Mouse (Mus musculus) embryo, embryonic 11.5 days (tissue): ENCODE data around the gene Ascc2.
"Not testable (repeated sequence)": the region's sequence is repeated elsewhere in the genome, so short reads cannot be mapped to it uniquely, and the experiment has no call there.

Experiments used
- DNase-seq: peaks from one replicate; pipeline ENCODE4 v3.0.0-alpha.2; 2012; ENCODE audit warnings: low read depth, low spot score

Ascc2 gene

DNA sequence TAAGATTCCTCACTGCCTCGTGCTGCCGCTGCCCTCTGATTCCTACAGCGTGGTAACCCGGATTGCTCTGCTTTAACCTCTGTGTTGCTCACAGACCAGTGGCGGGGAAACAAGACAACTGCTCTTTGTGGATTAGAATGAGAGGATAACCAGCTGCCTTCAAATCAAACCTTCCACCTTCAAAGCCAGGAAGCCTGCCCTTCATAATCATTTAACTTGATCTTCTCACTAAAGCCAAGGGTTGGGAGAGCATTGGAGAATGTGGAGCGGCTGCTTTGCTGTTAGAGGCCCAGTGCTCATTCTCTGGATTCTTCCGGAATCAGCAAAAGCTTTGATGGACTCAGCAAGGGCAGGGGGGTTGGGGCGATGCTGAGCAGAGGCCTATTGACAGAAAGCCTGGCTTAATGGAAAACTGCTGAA is 7.7 kb upstream of the Ascc2 start:
- DNase-seq: no peak

DNA sequence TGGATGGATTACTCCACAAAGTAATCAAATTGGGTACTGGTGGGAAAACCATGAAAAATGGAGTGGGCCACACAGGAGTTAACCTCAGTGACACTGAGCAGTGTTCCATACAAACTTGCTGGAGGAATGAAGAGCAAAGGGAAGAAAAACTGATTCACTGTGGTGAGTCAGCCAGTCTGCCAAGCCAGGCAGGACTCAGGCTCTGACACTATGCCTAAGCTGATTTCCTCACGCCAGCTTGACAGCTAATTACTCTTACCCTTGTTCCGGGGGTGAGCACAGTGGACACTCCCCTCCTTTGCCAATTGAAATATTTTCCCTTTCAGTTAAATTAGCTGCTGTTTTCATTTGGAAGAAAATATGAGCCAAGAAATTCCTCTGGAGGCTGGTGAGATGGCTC is 4.1 kb upstream of the Ascc2 start:
- DNase-seq: no peak

DNA sequence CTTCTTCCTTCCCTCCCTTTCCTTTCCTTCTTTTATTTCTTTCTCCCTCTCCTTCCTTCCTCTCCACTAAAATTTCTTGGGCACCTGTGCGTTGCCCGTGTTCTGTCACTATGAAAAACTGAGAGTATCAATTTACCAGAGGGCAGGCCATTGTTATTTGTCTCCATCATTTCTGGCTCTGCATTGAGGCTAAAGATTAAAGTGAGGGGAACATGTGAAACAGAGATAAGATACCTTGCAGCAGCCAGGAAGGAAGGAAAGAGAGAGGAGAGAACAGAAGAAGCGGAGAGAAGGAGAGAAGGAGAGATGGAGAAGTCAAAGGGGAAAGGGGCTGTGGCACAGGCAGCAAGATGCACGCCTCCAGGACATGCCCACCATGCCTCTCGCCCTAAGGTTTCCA is 3.2 kb upstream of the Ascc2 start:
- no peak for DNase-seq

DNA sequence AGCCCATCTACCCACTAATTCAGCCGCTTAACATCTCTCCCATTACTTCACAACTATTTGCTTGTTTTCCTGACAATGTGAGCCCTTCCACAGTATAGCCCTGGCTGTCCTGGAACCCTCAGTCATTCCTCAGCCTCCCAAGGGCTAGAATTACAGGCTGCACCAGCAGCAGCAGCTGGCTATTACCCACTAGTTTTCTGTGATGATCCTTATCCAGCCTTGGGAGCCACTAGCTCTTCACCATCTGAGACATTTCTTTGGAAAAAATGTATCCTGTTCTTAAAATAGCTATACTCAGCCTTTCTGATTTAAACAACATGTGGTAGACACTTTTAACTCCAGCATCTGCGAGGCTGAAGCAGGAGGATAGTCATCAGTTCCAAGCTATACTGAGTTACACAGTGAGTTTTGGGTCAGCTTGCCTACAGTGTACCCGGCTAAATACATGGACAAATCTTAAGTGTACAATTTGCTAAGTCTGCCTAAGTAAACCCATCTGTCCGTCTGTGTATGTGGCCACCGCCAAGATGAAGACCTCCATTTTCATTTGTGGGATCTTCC is 685 bp upstream of the Ascc2 start:
- no peak for DNase-seq

DNA sequence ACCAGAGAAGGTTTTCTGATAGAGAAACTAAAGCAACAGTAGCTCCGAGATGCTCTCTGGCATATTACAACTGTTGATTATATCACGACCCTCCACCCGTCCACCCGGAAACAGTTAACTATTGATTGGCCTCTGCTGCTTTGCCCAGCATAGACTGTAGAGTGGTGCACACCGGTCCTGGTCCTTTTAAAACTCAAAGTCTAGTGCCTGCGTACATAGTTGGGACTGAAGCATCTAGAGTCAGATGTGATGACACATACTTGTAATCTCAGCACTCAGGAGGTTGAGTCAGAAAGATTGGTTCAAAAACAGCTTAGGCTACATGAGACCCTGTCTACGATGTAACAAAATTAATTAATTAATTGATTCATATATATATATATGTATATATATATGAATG is 714 bp downstream of the Ascc2 start:
- DNase-seq: no peak

DNA sequence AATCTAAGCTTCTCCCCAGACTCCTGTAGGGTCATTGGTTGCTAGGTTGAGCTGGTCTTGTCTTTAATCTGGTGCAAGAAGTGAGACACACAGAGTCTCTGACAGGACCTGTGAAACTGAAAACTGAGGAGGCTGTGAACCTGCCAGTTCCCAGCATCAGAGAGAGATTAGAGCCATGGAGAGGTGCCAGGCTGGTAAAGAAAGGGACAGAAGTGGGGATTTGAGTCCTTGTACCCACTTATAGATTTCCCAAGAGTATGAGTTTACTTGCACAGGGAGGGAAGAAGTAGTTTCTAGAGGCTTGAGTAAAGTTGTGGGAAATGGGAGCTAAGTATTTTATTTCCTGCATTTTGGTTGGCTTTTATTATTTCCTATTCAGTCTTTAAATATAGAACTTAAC is 3.6 kb downstream of the Ascc2 start:
- no peak for DNase-seq

DNA sequence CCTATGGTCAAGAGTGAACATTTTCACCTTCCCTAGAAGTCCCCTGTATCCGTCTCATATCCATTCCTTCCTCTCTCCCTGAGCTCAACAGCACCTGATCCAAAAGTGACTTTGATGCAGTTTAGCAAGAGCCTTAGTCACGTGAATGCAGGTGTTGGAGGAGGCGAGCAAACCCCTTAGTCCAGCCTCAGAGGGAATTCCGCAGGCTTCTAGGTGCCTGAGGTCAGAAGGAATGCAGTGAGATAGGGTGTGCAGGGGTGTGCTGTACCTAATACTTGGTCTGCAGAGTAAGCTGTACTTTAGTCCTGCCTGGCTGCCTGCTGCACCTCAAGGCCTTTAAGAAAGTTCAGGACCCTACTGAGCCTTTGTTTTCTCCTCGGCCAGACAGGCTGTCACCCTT is 6.2 kb downstream of the Ascc2 start:
- DNase-seq: no peak

DNA sequence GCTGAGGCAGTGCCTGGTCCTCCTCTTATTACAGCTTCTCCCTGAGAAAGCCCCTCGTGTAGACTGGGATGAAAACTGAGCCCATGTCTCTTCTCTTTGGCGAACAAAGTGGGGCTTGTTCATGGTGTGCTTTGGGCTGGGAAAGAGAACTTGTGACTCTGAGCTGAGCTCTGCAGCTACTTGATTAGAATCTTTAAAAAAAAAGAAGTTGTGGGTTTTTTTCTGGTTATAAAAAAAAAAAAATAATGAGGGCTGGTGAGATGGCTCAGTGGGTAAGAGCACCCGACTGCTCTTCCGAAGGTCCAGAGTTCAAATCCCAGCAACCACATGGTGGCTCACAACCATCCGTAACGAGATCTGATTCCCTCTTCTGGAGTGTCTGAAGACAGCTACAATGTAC is 7.6 kb downstream of the Ascc2 start:
- DNase-seq: not testable (repeated sequence)

DNA sequence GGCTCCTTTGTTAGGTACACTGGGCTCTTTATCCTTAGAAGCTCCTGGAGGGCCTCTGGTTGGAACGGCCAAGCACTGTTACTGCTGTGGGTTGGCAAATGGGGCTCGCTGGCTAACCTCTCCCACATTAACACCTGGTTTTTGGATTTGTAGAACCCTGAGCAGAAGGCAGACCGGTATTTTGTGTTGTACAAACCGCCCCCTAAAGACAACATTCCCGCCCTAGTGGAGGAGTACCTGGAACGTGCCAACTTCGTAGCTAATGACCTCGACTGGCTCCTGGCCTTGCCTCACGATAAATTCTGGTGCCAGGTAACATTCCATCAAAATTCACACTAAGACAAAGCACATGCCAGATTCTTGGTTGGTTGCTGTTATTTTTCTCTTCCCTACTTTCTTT is 8.9 kb downstream of the Ascc2 start:
- no peak for DNase-seq

DNA sequence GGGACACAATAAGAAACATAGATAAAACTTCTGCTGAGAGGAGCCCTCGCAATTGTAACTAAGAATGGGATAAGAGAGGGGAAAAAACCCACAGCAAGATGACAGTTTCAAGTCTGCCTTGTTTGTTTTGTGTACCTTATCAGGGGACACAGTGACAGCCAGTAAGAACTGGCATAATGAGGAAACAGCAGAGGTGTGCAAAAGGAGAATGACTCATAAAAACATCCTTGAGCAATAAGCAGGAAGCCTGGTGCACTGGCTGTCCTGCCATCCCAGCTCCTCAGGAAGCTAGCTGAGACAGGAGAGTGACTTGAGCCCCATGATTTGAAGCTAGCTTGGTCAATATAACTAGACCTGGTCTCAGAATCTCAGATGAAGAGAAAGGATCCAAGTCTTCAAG is 22.3 kb downstream of the Ascc2 start:
- no peak for DNase-seq

DNA sequence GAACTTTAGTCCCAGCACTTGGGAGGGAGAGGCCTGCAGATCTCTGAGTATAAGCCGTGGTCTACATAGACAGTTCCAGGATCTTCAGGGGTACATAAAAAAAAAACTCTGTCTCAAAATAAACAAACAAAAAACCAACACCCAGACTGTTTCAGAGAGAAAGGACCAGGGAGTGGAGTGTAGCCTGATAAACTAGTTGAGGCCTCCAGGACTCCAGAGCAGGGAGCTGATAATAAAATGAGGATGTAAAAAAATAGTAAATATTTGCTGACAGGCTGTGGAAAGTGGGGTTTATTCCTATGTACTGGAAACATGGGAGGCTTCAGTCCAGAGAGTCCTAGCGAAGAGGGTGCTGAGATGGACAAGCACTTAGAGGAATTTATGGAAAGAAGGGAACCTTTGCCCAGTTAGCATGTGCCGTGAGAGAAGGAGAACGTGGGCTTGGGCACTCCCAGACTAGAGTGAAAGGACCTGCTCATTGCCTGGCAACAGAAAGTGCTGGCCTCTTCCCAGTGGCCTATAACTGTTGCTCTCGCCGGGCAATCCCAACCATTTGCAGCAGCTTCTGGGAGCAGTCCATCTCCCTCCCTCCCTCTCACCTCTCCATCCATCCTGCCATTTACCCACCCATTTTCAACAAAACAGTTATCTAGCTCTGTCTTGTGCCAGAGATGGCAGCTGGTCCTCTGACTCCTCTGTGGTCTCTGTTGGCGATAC is 22.9 kb downstream of the Ascc2 start:
- DNase-seq: no peak

DNA sequence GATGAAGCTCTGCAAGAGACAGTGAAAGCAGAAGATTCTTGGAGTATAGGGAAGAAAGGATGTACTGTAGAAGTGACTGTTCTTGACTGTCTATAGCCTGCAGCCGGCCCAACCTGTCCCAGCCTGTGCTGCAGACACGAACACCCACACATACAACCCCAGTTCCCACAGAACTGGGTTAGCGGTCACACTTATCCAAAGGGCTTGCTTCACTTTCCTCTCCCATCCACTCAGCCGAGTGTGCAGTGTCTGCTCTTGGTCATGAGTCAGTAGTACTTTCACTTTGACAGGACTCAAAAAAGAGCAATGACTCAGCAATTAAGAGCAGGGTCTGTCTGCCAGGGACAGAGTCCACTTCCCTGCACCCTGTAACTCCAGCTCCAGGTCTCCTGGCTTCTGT is 23.8 kb downstream of the Ascc2 start:
- DNase-seq: no peak

DNA sequence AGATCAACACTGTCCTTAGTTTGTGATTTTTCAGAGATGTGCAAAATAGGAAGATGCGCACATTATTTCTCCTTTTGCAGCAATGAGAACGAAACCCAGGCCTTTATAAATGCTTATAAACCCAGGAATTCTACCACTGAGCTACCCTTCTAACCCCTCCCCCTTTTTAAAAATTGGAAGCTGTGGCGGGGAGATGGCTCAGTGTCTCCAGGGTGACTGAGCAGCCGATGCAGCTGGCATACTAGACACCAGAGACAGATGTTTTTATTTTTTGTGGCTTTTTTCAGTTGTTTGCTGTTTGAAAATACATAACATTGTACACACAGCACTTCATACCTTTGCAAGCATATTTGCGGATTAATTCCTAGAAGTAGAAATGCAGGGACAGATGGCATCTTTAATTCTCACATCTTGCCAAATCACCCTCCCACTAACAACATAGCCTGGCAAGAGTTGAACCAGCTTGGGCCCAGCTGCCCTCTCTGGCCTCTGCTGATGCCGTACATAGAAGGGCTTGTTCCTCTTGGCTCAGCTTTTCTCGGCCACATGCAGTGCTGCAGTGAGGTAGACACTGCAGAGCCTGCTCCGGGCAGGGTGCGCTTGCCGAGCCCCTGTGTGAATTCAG is 24.4 kb downstream of the Ascc2 start:
- DNase-seq: no peak

DNA sequence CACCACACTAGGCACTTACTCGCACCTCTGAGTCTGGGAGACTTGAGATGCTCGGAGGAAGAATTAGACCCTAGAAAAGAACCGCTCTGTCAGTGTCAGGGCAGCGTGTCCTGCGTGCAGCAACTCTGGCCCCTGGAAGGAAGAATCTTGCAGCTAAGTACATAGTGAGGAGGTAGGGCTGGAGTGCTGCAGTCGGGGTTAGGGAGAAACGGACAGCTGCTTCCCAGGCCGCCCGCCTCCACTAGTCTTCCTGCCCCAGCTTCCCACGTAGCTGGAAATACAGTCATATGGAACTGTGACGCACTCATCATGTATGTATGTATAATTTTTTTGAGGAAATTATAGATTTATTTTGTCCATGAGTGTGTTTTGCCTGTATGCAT is 24.9 kb downstream of the Ascc2 start:
- no peak for DNase-seq

DNA sequence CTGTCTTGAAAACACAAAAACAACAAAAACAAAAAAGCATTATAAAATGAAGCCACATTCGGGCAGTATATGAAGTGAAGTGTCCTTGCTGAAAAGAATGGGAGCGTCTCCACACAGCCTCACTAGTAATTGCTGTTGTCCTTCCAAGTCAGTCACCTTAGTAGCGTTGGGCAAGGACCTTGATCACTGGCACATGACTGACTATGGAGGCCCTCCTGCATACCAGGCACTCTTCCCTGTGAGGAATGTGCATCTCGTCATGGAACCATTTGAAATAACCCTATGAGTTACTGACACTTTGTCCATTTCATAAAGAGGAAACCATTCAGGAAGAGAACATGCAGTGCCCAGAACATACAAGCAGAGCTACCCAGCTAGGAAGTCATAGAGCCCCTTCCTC is 34.2 kb downstream of the Ascc2 start:
- no peak for DNase-seq

DNA sequence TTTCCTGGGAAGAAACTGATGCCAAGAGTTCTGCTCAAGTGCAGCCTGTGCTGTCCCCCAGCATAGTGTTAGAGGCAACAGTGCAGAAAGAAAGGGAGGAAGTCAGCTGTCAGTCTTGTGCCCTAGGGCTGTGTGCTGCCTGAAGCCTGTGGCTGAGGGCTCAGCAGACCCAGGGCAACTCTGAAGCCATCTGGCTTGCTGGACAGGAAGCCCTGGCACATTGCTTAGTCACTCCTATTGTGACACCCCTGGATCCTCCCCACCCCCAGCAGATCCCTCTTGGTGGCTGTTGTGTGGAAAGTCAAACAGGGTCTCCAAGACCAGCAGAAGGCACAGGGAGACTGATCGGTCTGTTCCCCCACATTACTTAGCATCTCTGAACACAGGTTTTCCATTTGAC is 37.0 kb downstream of the Ascc2 start:
- no peak for DNase-seq

DNA sequence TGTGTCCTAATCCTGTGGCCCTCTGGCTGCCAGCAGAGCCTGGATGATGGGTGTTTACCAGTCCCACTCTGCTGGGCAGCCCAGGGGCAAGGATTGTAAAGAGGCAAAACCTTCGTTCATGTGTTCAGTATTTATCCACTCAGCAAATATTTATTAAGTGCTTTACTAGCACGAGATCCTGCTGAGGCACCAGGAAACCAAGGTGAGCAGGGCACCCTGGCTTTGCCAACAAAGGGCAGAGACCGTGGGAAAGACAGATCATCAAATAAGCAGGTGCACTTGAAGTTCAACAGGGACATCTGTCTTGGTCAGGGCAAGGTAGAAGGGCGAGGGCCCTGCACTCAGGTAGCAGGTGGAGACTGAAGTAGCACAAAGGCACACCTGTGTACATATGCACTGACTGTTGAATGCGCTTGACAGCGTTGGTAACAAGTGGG is 37.6 kb downstream of the Ascc2 start:
- DNase-seq: no peak

DNA sequence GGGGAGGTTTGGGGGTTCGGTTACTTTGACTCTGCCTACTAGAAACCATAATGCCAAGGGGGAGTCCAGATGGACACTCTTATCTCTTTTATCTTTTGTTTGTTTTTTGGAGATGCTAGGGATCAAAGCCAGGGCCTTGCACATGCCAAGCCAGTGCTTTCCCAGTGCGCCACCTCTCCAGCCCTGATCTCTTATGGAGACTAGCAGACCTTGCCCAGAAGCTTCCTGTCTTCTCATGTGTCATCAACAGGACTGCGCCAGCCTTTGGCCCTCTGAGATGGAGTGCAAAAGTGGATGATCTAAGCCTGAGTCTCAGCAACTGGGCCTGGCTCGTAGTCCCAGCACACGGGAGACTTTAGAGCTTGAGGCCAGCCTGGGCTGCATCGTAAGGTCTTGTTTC is 38.1 kb downstream of the Ascc2 start:
- no peak for DNase-seq

DNA sequence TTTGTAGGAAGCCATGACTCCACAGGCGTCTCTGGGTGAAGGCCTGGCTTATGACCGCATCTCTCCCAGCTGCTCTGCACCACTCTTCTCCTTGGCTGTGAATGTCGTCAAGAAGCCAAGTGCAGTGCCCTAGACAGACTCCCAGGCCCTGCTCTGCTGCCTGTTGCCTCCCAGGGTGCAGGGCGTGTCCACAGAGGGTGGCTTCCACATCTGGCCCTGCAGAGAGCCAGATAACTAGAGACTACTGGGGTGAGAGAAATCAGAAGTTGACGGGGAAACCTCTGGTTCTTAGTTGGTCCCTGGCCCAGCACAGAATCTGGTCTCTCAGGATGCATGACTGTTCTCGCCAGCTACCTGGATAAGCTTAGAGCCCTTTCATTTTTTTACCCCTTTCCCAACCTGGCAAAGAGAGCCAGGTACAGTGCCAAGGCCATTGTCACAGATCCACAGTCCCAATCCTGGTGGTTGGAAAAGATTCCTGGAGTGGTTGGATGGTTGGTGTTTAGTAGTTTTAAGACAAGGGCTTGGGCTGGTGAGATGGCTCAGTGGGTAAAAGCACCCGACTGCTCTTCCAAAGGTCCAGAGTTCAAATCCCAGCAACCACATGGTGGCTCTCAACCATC is 39.8 kb downstream of the Ascc2 start:
- no peak for DNase-seq

DNA sequence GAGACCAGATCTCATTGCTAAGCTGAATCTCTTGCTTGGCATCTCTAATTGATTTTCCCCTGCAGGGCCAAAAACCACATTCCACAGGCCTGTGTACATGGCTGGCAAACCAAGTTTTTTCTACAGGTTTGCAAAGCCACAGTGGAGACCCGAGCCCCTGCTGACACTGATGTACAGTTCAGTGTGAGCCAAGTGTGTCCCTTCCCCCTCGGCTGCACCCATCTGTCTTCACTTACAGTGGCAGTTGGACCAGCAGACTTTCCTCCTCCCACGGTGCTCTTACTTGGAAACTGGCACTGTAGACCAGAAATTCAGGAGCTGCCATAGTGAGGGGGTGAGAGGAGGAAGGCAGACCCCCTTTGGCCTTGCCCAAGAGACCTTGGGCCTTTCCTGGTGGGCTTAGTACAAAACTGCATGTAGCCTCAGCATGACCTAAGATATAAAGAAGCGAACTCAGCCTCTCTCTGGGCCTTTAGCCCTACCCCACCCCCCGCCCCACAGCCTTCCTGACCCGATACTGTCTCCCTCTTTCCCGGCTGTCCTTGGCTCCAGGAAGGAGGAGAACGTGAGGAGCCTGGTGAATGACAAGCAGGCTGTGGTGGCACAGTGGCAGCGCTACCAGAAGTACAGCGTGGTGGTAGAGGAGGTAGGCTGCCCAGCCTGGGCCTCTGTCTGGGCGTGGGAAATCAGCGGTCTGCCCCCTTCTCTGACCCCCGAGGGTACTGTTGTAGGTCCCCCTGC is 41.3 kb downstream of the Ascc2 start:
- no peak for DNase-seq

DNA sequence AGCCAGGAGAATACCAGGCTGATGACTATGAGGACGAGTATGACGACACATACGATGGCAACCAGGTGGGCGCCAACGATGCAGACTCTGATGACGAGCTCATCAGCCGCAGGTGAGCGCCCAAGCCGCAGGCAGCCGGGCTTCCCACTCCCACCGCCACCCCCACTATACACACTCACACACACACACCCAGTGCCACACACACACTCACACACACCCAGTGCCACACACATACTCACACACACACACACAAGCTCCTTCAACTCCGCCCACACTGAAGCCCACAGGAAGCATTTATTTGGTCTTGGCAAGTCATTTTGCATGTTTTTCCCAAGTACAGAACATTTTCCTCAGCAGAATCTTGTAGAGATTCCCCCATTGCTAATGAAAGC is 41.9 kb downstream of the Ascc2 start:
- no peak for DNase-seq

DNA sequence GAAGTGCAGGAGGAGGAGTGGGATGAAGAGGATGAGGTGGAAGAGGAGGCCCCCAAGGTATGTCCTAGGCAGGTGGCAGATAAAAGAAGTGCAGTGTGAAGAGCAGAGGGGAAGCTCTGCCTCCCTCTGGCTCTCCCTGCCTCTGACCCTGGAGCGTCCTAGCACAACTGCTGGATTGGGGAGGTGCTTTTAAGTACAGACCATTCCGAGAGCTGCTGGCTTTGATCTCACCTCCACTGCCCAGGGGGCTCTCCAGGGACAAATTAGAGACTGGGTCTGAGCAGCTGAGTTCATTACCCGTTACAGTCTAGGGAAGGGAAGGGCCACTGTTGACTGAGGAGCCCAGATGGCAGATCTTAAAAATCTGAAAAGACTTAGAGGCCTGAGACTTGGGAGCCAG is 42.6 kb downstream of the Ascc2 start:
- DNase-seq: no peak
